28 mouse cellular contexts compared by ENCODE assay signal in genomic region chr11:55050837-55051510, GRCm38 (mm10). TPM values are rescaled to one million over a fixed set of nuclear protein-coding genes. Genes with fewer than 3 reads are reported as not detected.
DNase-seq lines count a peak whose midpoint lies in the region.
"Had no signal": no experiment of that assay in that cellular context is flagged by ENCODE, and none has a peak within 500 bp of the region (broad histone marks: within the 10 kb centered on the region; RNA-seq: fewer than 3 reads in every experiment).

No protein-coding gene starts in this region.

- no peaks in the 10 kb centered on the region for H3K9me3 ChIP-seq in hindbrain, embryonic 10.5 days
- H3K9me3 ChIP-seq: embryonic facial prominence, embryonic 12.5 days; G1E; heart, embryonic 10.5 days; intestine, embryonic 15.5 days; limb, embryonic 15.5 days; midbrain, embryonic 10.5 days; stomach, embryonic 15.5 days had no signal

- no peaks in the 10 kb centered on the region for H3K4me1 ChIP-seq in hindbrain, embryonic 10.5 days (replicated peaks)
- H3K4me1 ChIP-seq: embryonic facial prominence, embryonic 12.5 days; intestine, embryonic 15.5 days; limb, embryonic 15.5 days; midbrain, embryonic 10.5 days; stomach, embryonic 15.5 days had no signal

- peak; percentile 28 for DNase-seq in adrenal gland, postnatal 25 days
- DNase-seq in adrenal gland, postnatal 4 days (ENCODE audit: low spot score in 2 of 2), result no peak
- peak; percentile 23 to 52 for DNase-seq in lung, adult 18-20 months
- DNase-seq in lung, postnatal 14 days, result no peak
- peak; percentile 26 for DNase-seq in kidney, postnatal 10 days
- peak; percentile 29 for DNase-seq in lung, postnatal 36 days
- DNase-seq in hindbrain, embryonic 10.5 days (ENCODE audit: low spot score), result no peak
- no peak for DNase-seq in spleen, postnatal 4 days (ENCODE audit: low spot score in 2 of 2)
- DNase-seq: cerebellum, adult 2 months; cerebellum, postnatal 25 days; forebrain, postnatal 0 days; gastrocnemius, postnatal 36 days; left cerebral cortex, postnatal 4 days; right cerebral cortex, postnatal 4 days; thymus, postnatal 36 days had no signal

- 83% methylated on average over 7 of the region's 7 CpGs for WGBS in hindbrain, embryonic 10.5 days

- no peaks in the 10 kb centered on the region for H3K36me3 ChIP-seq in hindbrain, embryonic 10.5 days
- H3K36me3 ChIP-seq: embryonic facial prominence, embryonic 12.5 days; G1E; intestine, embryonic 15.5 days; limb, embryonic 15.5 days; midbrain, embryonic 10.5 days; stomach, embryonic 15.5 days had no signal

- no peak overlapping the region for H3K4me3 ChIP-seq in hindbrain, embryonic 10.5 days
- H3K4me3 ChIP-seq: embryonic facial prominence, embryonic 12.5 days; heart, embryonic 10.5 days; intestine, embryonic 15.5 days; left cerebral cortex, adult 2 months; limb, embryonic 15.5 days; midbrain, embryonic 10.5 days; stomach, embryonic 15.5 days had no signal

- no peak overlapping the region for H3K27ac ChIP-seq in hindbrain, embryonic 10.5 days
- H3K27ac ChIP-seq: embryonic facial prominence, embryonic 12.5 days; intestine, embryonic 15.5 days; left cerebral cortex, adult 2 months; limb, embryonic 15.5 days; liver, embryonic 14.5 days; macrophage; midbrain, embryonic 10.5 days; stomach, embryonic 15.5 days had no signal

- no peaks in the 10 kb centered on the region for H3K27me3 ChIP-seq in hindbrain, embryonic 10.5 days (ENCODE audit: insufficient read depth, poor library complexity, severe bottlenecking)
- H3K27me3 ChIP-seq: CH12.LX; embryonic facial prominence, embryonic 12.5 days; intestine, embryonic 15.5 days; limb, embryonic 15.5 days; Patski; stomach, embryonic 15.5 days had no signal

RNA-seq across cellular contexts. Expression of gene Anxa6, which starts 17.7 kb away (rescaled TPM):
- 94.6 and 115 TPM in 2 replicates for total RNA-seq in adrenal gland, postnatal 25 days (2021)
- total RNA-seq in adrenal gland, postnatal 4 days (2021), result 100 to 1,000 TPM; 169 to 172 TPM
- polyA plus RNA-seq in hindbrain, embryonic 10.5 days (2016; fragmentation: Nextera tagmentation; extraction: Ambion mirVana), result 61.0 and 68.8 TPM in 2 replicates

RNA-seq across cellular contexts. Expression of gene Ccdc69, which starts 27.0 kb away (rescaled TPM):
- total RNA-seq in adrenal gland, postnatal 25 days (2021), result 8.8 and 11.2 TPM in 2 replicates
- total RNA-seq in adrenal gland, postnatal 4 days (2021), result 1 to 10 TPM; 4.9 to 5.0 TPM
- polyA plus RNA-seq in hindbrain, embryonic 10.5 days (2016; fragmentation: Nextera tagmentation; extraction: Ambion mirVana), result 0.25 and 0.56 TPM in 2 replicates
- total RNA-seq: G1E; left cerebral cortex, postnatal 4 days had no signal
- polyA plus RNA-seq: G1E; neural tube, embryonic 14.5 days; Patski had no signal

RNA-seq across cellular contexts. Expression of gene Gm2a, which starts 46.9 kb away (rescaled TPM):
- 211 and 223 TPM in 2 replicates for total RNA-seq in adrenal gland, postnatal 25 days (2021)
- 100 to 1,000 TPM; 114 to 115 TPM for total RNA-seq in adrenal gland, postnatal 4 days (2021)
- 10.7 and 13.0 TPM in 2 replicates for polyA plus RNA-seq in hindbrain, embryonic 10.5 days (2016; fragmentation: Nextera tagmentation; extraction: Ambion mirVana)
- polyA plus RNA-seq: G1E had no signal

Comparison
In these comparisons a context has a peak if more than half of its experiments do, and no peak if none do; other contexts are left out.
1. DNase-seq: peak in adrenal gland, postnatal 25 days (single experiment), lung, adult 18-20 months (2 of 2), kidney, postnatal 10 days (single experiment) and lung, postnatal 36 days (single experiment); none in adrenal gland, postnatal 4 days (0 of 2), lung, postnatal 14 days (single experiment), hindbrain, embryonic 10.5 days (single experiment) and spleen, postnatal 4 days (0 of 2).